8 mouse cellular contexts compared by ENCODE assay signal in the genomic region with DNA sequence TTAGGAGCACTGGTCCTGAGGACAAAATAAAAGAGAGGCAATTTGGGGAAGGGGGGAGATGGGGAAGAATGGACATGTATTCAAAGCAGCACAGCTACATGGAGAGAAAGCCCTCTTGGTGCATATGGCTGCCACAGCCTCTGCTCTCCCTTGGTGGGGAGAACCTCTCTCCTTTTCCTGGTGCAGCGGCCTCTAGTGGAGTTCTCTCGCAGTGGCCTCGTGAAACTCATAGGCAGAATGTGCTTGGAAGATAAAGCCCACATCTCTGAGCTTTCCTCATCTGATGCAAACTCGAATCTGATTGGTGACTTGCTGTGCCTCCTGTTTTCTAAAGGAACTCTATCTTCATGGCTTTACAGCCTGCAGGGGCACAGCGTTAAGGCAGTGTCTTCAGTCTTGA. TPM values are rescaled to one million over a fixed set of nuclear protein-coding genes. Genes with fewer than 3 reads are reported as not detected.
DNase-seq lines count a peak whose midpoint lies in the region; ATAC-seq lines count a peak whose summit lies in the region.

No protein-coding gene starts in this region.

- H3K9me3 ChIP-seq in kidney, embryonic 14.5 days (ENCODE audit: control insufficient read depth, low read length) = no peaks in the 10 kb centered on the region

- no peaks in the 10 kb centered on the region for H3K27me3 ChIP-seq in kidney, embryonic 14.5 days (ENCODE audit: control insufficient read depth, insufficient read depth, low read length)

- 5% methylated on average over 5 of the region's 5 CpGs for WGBS in kidney, embryonic 14.5 days

- no peak overlapping the region for H3K4me2 ChIP-seq in kidney, embryonic 14.5 days (replicated peaks; ENCODE audit: low read depth, low read length)

- no peak overlapping the region for H3K9ac ChIP-seq in kidney, embryonic 14.5 days (ENCODE audit: low read depth, low read length)

- no peak overlapping the region for H3K4me3 ChIP-seq in kidney, embryonic 14.5 days (ENCODE audit: low read length)

- no peak overlapping the region for H3K27ac ChIP-seq in kidney, embryonic 14.5 days (ENCODE audit: low read depth, low read length)

- peak; percentile 16 for DNase-seq in kidney, adult 11 months
- DNase-seq in WW6 (ENCODE audit: low read depth, low spot score) (peak; percentile 61), liver (peak; percentile 66)
- peak; percentile 75 for DNase-seq in embryo, embryonic 11 days
- DNase-seq in kidney, adult 8-10 months = peak; percentile 19 to 61
- peak; percentile 77 for DNase-seq in retina, embryonic 14.5 days (ENCODE audit: low spot score)
- peak; percentile 82 for DNase-seq in thymus, postnatal 4 days

- no peaks in the 10 kb centered on the region for H3K4me1 ChIP-seq in kidney, embryonic 14.5 days (ENCODE audit: control insufficient read depth, insufficient read depth, low read length)

- H3K36me3 ChIP-seq in kidney, embryonic 14.5 days (ENCODE audit: control insufficient read depth, insufficient read depth, low read length) = no peaks in the 10 kb centered on the region

- ATAC-seq in kidney, embryonic 14.5 days (ENCODE audit: low FRiP score, low TSS enrichment) = no peak

RNA-seq across cellular contexts. Expression of a gene that starts 19.1 kb away (rescaled TPM):
- polyA plus RNA-seq in kidney, embryonic 14.5 days (2014; fragmentation: Nextera tagmentation; extraction: Ambion mirVana) = 202 and 311 TPM in 2 replicates

RNA-seq across cellular contexts. Expression of a gene that starts 19.6 kb away (rescaled TPM):
- 0.26 and 0.89 TPM in 2 replicates for polyA plus RNA-seq in kidney, embryonic 14.5 days (2014; fragmentation: Nextera tagmentation; extraction: Ambion mirVana)

RNA-seq across cellular contexts. Expression of a gene that starts 55.4 kb away (rescaled TPM):
- 26.7 and 29.7 TPM in 2 replicates for polyA plus RNA-seq in kidney, embryonic 14.5 days (2014; fragmentation: Nextera tagmentation; extraction: Ambion mirVana)

Comparison
In these comparisons a context has a peak if more than half of its experiments do, and no peak if none do; other contexts are left out.
1. DNase-seq: peak in every context shown above with its lines; median percentile 82 in thymus, postnatal 4 days; 77 in retina, embryonic 14.5 days; 75 in embryo, embryonic 11 days; 66 in liver; 61 in WW6; 40 in kidney, adult 8-10 months; 16 in kidney, adult 11 months.